Mouse (Mus musculus) lung, embryonic 15.5 days (tissue): Measurements from ENCODE around the gene Eif4e1b. TPM values are rescaled to one million over a fixed set of nuclear protein-coding genes. Genes with fewer than 3 reads are reported as not detected.

Source experiments
- ATAC-seq: fragments of 200-750 bp; cut with Nextera tagmentation; 2 replicates; pipeline ENCODE4 v1.8.0; 2017; ENCODE audit warnings: moderate number of reproducible peaks, borderline replicate concordance; ENCODE audit not compliant: low FRiP score, low TSS enrichment; ENCODE audit errors: extremely low read depth
- H3K27ac ChIP-seq: fragments of 300-500 bp; sonication (generic); 2 replicates; pipeline ENCODE4 v1.5.1; 2015; ENCODE audit warnings: moderate library complexity, mild to moderate bottlenecking, inconsistent platforms
- H3K27me3 ChIP-seq: fragments of 300-500 bp; sonication (generic); 2 replicates; pipeline ENCODE4 v1.6.1; 2015; ENCODE audit warnings: inconsistent platforms
- H3K36me3 ChIP-seq: fragments of 300-500 bp; sonication (generic); 2 replicates; pipeline ENCODE4 v1.6.1; 2015; ENCODE audit warnings: inconsistent platforms
- H3K4me1 ChIP-seq: fragments of 300-500 bp; sonication (generic); 2 replicates; pipeline ENCODE4 v1.6.1; 2015; ENCODE audit warnings: inconsistent platforms
- H3K4me2 ChIP-seq: fragments of 300-500 bp; sonication (generic); 2 replicates; pipeline ENCODE4 v1.6.1; 2015; ENCODE audit warnings: inconsistent platforms, mild to moderate bottlenecking, moderate library complexity
- H3K4me3 ChIP-seq: fragments of 300-500 bp; sonication (generic); 2 replicates; pipeline ENCODE4 v1.5.1; 2015; ENCODE audit warnings: mild to moderate bottlenecking, inconsistent platforms
- H3K9ac ChIP-seq: fragments of 300-500 bp; sonication (generic); 2 replicates; pipeline ENCODE4 v1.6.1; 2015; ENCODE audit warnings: inconsistent platforms
- H3K9me3 ChIP-seq: fragments of 300-500 bp; sonication (generic); 2 replicates; pipeline ENCODE4 v1.6.1; 2016; ENCODE audit warnings: inconsistent platforms
- WGBS: fragments of 180-500 bp; shearing (Covaris S2); methylation state at CpG from one replicate; pipeline ENCODE4 v1.1.7; 2015; 5-methylcytosine and 5-hydroxymethylcytosine counted together
- polyA plus RNA-seq: library from polyadenylated mRNA; unstranded; fragments of >200 nt; fragmentation: Nextera tagmentation; extraction: Ambion mirVana; gene quantifications from 2 replicates; pipeline ENCODE4 v1.2.1, GENCODE M21; 2015

The Eif4e1b gene
- polyA plus RNA-seq, 1 experiment from 2014 or later = not detected

- Histone ChIP-seq H3K4me2 (no peak overlapping the region), H3K9me3 (no peaks in the 10 kb centered on the region), H3K9ac (no peak overlapping the region), H3K36me3 (no peaks in the 10 kb centered on the region), H3K4me1 (peaks cover 21% of the 10 kb centered on the region), H3K27ac (no peak overlapping the region), H3K27me3 (peaks cover 48% of the 10 kb centered on the region), H3K4me3 (no peak overlapping the region)
- no peak for ATAC-seq
- 44% methylated on average over 6 of the region's 6 CpGs for WGBS
Measured at GRCm38 (mm10) chr13:54753733-54754132, 30.1 kb upstream of the Eif4e1b start.

GRCm38 (mm10) chr13:54754169-54755080, 29.4 kb upstream of the Eif4e1b start:
- H3K4me1 ChIP-seq = peaks cover 20% of the 10 kb centered on the region
- no peaks in the 10 kb centered on the region for H3K9me3 ChIP-seq
- no peak overlapping the region for H3K4me2 ChIP-seq
- ATAC-seq = no peak
- H3K4me3 ChIP-seq = no peak overlapping the region
- 32% methylated on average over 12 of the region's 12 CpGs for WGBS
- no peaks in the 10 kb centered on the region for H3K36me3 ChIP-seq
- H3K27ac ChIP-seq = no peak overlapping the region
- H3K9ac ChIP-seq = no peak overlapping the region
- peaks cover 48% of the 10 kb centered on the region for H3K27me3 ChIP-seq

GRCm38 (mm10) chr13:54755201-54755830, 28.5 kb upstream of the Eif4e1b start:
- Histone ChIP-seq H3K4me2 (no peak overlapping the region), H3K9me3 (no peaks in the 10 kb centered on the region), H3K4me1 (peaks cover 13% of the 10 kb centered on the region), H3K36me3 (no peaks in the 10 kb centered on the region), H3K9ac (no peak overlapping the region), H3K4me3 (no peak overlapping the region), H3K27ac (no peak overlapping the region), H3K27me3 (peaks cover 47% of the 10 kb centered on the region)
- WGBS = 24% methylated on average over 9 of the region's 9 CpGs
- ATAC-seq = no peak

GRCm38 (mm10) chr13:54756156-54756712, 27.6 kb upstream of the Eif4e1b start:
- peaks cover 49% of the 10 kb centered on the region for H3K27me3 ChIP-seq
- no peak overlapping the region for H3K9ac ChIP-seq
- peaks cover 13% of the 10 kb centered on the region for H3K4me1 ChIP-seq
- ATAC-seq = no peak
- no peak overlapping the region for H3K27ac ChIP-seq
- H3K36me3 ChIP-seq = no peaks in the 10 kb centered on the region
- H3K4me3 ChIP-seq = no peak overlapping the region
- H3K4me2 ChIP-seq = no peak overlapping the region
- H3K9me3 ChIP-seq = no peaks in the 10 kb centered on the region
- 81% methylated on average over 8 of the region's 8 CpGs for WGBS

GRCm38 (mm10) chr13:54757093-54757830, 26.5 kb upstream of the Eif4e1b start:
- Histone ChIP-seq H3K4me1 (peaks cover 13% of the 10 kb centered on the region), H3K4me3 (peak overlapping the region; percentile 33), H3K9ac (no peak overlapping the region), H3K4me2 (peak overlapping the region; percentile 65), H3K36me3 (no peaks in the 10 kb centered on the region), H3K27me3 (peaks cover 49% of the 10 kb centered on the region), H3K9me3 (no peaks in the 10 kb centered on the region), H3K27ac (no peak overlapping the region)
- ATAC-seq = no peak
- 39% methylated on average over 10 of the region's 10 CpGs for WGBS

- Histone ChIP-seq H3K4me3 (peak overlapping the region; percentile 33), H3K27me3 (peaks cover 53% of the 10 kb centered on the region), H3K9ac (0 out of 2 replicates have a peak overlapping the region, but pooled peaks have one; percentile 7), H3K4me1 (peaks cover 13% of the 10 kb centered on the region), H3K4me2 (peak overlapping the region; percentile 65), H3K9me3 (no peaks in the 10 kb centered on the region), H3K27ac (no peak overlapping the region), H3K36me3 (no peaks in the 10 kb centered on the region)
- peak; percentile 89 for ATAC-seq
- WGBS = under 1% methylated on average over 43 of the region's 43 CpGs
Measured at GRCm38 (mm10) chr13:54758045-54758755, 25.6 kb upstream of the Eif4e1b start.

GRCm38 (mm10) chr13:54758756-54759470, 24.9 kb upstream of the Eif4e1b start:
- H3K9ac ChIP-seq = no peak overlapping the region
- no peak for ATAC-seq
- no peak overlapping the region for H3K4me3 ChIP-seq
- H3K9me3 ChIP-seq = no peaks in the 10 kb centered on the region
- no peaks in the 10 kb centered on the region for H3K36me3 ChIP-seq
- no peak overlapping the region for H3K27ac ChIP-seq
- H3K4me2 ChIP-seq = peak overlapping the region; percentile 65
- H3K4me1 ChIP-seq = peaks cover 13% of the 10 kb centered on the region
- peaks cover 56% of the 10 kb centered on the region for H3K27me3 ChIP-seq
- WGBS = 4% methylated on average over 29 of the region's 29 CpGs

GRCm38 (mm10) chr13:54759496-54759895, 24.3 kb upstream of the Eif4e1b start:
- WGBS = 11% methylated on average over 7 of the region's 7 CpGs

GRCm38 (mm10) chr13:54760164-54760795, 23.5 kb upstream of the Eif4e1b start:
- Histone ChIP-seq H3K4me3 (no peak overlapping the region), H3K27ac (no peak overlapping the region), H3K4me2 (no peak overlapping the region), H3K36me3 (no peaks in the 10 kb centered on the region), H3K9me3 (no peaks in the 10 kb centered on the region), H3K4me1 (peaks cover 13% of the 10 kb centered on the region), H3K27me3 (peaks cover 67% of the 10 kb centered on the region), H3K9ac (no peak overlapping the region)
- 56% methylated on average over 8 of the region's 8 CpGs for WGBS
- no peak for ATAC-seq

More at GRCm38 (mm10) chr13:54759496-54759895, 24.3 kb upstream of the Eif4e1b start:
- Histone ChIP-seq H3K27me3 (peaks cover 62% of the 10 kb centered on the region), H3K9me3 (no peaks in the 10 kb centered on the region), H3K4me1 (peaks cover 13% of the 10 kb centered on the region), H3K36me3 (no peaks in the 10 kb centered on the region), H3K9ac (no peak overlapping the region), H3K4me2 (no peak overlapping the region), H3K27ac (no peak overlapping the region), H3K4me3 (no peak overlapping the region)
- ATAC-seq = no peak

GRCm38 (mm10) chr13:54760906-54761305, 22.9 kb upstream of the Eif4e1b start:
- H3K9me3 ChIP-seq = no peaks in the 10 kb centered on the region
- H3K27me3 ChIP-seq = peaks cover 68% of the 10 kb centered on the region
- no peaks in the 10 kb centered on the region for H3K36me3 ChIP-seq
- H3K4me3 ChIP-seq = no peak overlapping the region
- WGBS = 75% methylated on average over 7 of the region's 7 CpGs
- H3K4me2 ChIP-seq = no peak overlapping the region
- no peak for ATAC-seq
- H3K4me1 ChIP-seq = peaks cover 16% of the 10 kb centered on the region
- no peak overlapping the region for H3K27ac ChIP-seq
- no peak overlapping the region for H3K9ac ChIP-seq
